ENCODE assay signal across 11 mouse cellular contexts in the genomic region with DNA sequence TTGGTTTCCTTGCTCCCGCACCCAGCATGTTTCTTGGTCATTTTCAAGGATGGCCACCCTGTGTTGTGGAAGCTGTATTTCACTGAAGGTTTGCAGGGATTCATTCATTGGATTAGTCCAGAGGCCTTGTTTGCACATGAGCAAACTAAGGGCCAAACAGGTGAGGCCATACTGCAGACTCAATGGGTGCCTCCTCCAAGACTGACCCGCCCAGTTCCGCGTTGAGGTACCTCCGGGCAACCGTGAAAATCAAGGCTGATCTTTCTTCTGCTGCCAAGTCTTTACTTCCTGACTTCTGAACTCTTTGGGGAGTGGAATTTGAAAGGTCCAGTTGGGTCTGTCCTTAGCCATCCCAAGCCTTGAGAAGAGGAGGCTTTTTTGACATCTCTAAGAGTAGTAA. TPM values are rescaled to one million over a fixed set of nuclear protein-coding genes. Genes with fewer than 3 reads are reported as not detected.
DNase-seq lines count a peak whose midpoint lies in the region; ATAC-seq and TF ChIP-seq lines count a peak whose summit lies in the region.
"Had no signal": no experiment of that assay in that cellular context is flagged by ENCODE, and none has a peak within 500 bp of the region (broad histone marks: within the 10 kb centered on the region; RNA-seq: fewer than 3 reads in every experiment).

No protein-coding gene starts in this region.

- H3K9ac ChIP-seq in heart, postnatal 0 days (replicated peaks; ENCODE audit: low read depth, low read length): no peak overlapping the region
- no peak overlapping the region for H3K9ac ChIP-seq in liver, embryonic 13.5 days

- H3K4me2 ChIP-seq in heart, postnatal 0 days (ENCODE audit: low read depth, low read length): no peak overlapping the region
- no peak overlapping the region for H3K4me2 ChIP-seq in liver, embryonic 13.5 days

- TF ChIP-seq EP300 in heart, postnatal 0 days (IDR thresholded peaks at IDR 0.05; ENCODE audit: low read depth): no peak

- peak; percentile 88 for DNase-seq in heart, adult 11 months
- no peak for DNase-seq in heart, postnatal 25 days (ENCODE audit: low spot score)
- DNase-seq in kidney, adult 2 months: peak; percentile 83
- DNase-seq in kidney, postnatal 10 days: no peak
- no peak for DNase-seq in heart, postnatal 0 days (ENCODE audit: low spot score)
- DNase-seq in liver, embryonic 13.5 days: no peak
- no peak for DNase-seq in left cerebral cortex, adult 8-10 months (ENCODE audit: low spot score in 2 of 2)
- DNase-seq in gastrocnemius, postnatal 25 days: no peak

- no peak for TF ChIP-seq CTCF in kidney, adult 2 months (conservative IDR thresholded peaks at IDR 0.05; ENCODE audit: insufficient read depth, insufficient read length, low read depth, low read length)
- TF ChIP-seq CTCF in heart, postnatal 0 days (IDR thresholded peaks at IDR 0.05; ENCODE audit: low read depth): no peak

- H3K27ac ChIP-seq in kidney, adult 2 months (ENCODE audit: insufficient read depth, low read depth, low read length): peak overlapping the region; percentile 62
- peak overlapping the region; percentile 0; the same call in 1 of the 2 replicates for H3K27ac ChIP-seq in heart, postnatal 0 days (ENCODE audit: low read depth)
- H3K27ac ChIP-seq in liver, embryonic 13.5 days: peak overlapping the region; percentile 31

- H3K4me1 ChIP-seq in kidney, adult 2 months (ENCODE audit: control insufficient read depth, insufficient read depth, low read length): peaks cover 70% of the 10 kb centered on the region
- H3K4me1 ChIP-seq in heart, postnatal 0 days (ENCODE audit: control insufficient read depth, insufficient read depth): peaks cover 50% of the 10 kb centered on the region
- H3K4me1 ChIP-seq in liver, embryonic 13.5 days (replicated peaks): peaks cover 65% of the 10 kb centered on the region

- H3K36me3 ChIP-seq in kidney, adult 2 months (ENCODE audit: control insufficient read depth, insufficient read depth, low read length): peaks cover 1% of the 10 kb centered on the region; the same call in 1 of the 2 replicates
- H3K36me3 ChIP-seq in heart, postnatal 0 days (replicated peaks; ENCODE audit: control insufficient read depth, insufficient read depth, low read length): no peaks in the 10 kb centered on the region
- H3K36me3 ChIP-seq in liver, embryonic 13.5 days: no peaks in the 10 kb centered on the region

- no peaks in the 10 kb centered on the region for H3K9me3 ChIP-seq in heart, postnatal 0 days (replicated peaks; ENCODE audit: control insufficient read depth, low read length)
- H3K9me3 ChIP-seq in liver, embryonic 13.5 days (replicated peaks): no peaks in the 10 kb centered on the region

- no peak for ATAC-seq in heart, postnatal 0 days (ENCODE audit: insufficient read depth, low read depth)
- no peak for ATAC-seq in liver, embryonic 13.5 days (ENCODE audit: low read depth)

- WGBS in kidney, adult 2 months: 29% methylated on average over 6 of the region's 6 CpGs
- 71% methylated on average over 6 of the region's 6 CpGs for WGBS in heart, postnatal 0 days
- 65% methylated on average over 6 of the region's 6 CpGs for WGBS in liver, embryonic 13.5 days (ENCODE audit: insufficient replicate concordance)

- H3K27me3 ChIP-seq in kidney, adult 2 months (replicated peaks; ENCODE audit: control insufficient read depth, insufficient read depth, low read length): no peaks in the 10 kb centered on the region
- no peaks in the 10 kb centered on the region for H3K27me3 ChIP-seq in heart, postnatal 0 days (ENCODE audit: control insufficient read depth, insufficient read depth, low read length)
- H3K27me3 ChIP-seq in liver, embryonic 13.5 days: peaks cover 35% of the 10 kb centered on the region

- intact Hi-C loops in heart, postnatal 25 days (cut with DNase I): no loop called here

- no peak overlapping the region for H3K4me3 ChIP-seq in kidney, adult 2 months (ENCODE audit: insufficient read depth, low read depth, low read length)
- no peak overlapping the region for H3K4me3 ChIP-seq in heart, postnatal 0 days (ENCODE audit: low read depth, low read length)
- H3K4me3 ChIP-seq in liver, embryonic 13.5 days (replicated peaks): no peak overlapping the region
- H3K4me3 ChIP-seq: erythroblast, embryonic 14.5 days had no signal

- TF ChIP-seq POLR2A in kidney, adult 2 months (IDR thresholded peaks at IDR 0.05; ENCODE audit: low read depth, low read length): no peak

RNA-seq across cellular contexts. Expression of gene Golt1a, which starts 55.4 kb away (rescaled TPM):
- total RNA-seq in heart, postnatal 25 days (2021): not detected
- 18.1 and 18.9 TPM in 2 replicates for polyA plus RNA-seq in kidney, adult 2 months (2012; rRNA removed)
- not detected in 2 replicates for total RNA-seq in heart, postnatal 0 days (2014; rRNA removed; ENCODE audit: low replicate concordance)
- polyA plus RNA-seq in heart, postnatal 0 days (2015; fragmentation: Nextera tagmentation; extraction: Ambion mirVana): not detected in 2 replicates
- 6.1 and 8.2 TPM in 2 replicates for polyA plus RNA-seq in liver, embryonic 13.5 days (2015; fragmentation: Nextera tagmentation; extraction: Ambion mirVana)
- 1 to 10 TPM in 3 of 4 experiments, under 1 TPM in 1; 0.28 to 4.8 (median 2.4) TPM for total RNA-seq in left cerebral cortex, adult 8-10 months (2022)
- total RNA-seq in gastrocnemius, postnatal 25 days (2021): not detected
- total RNA-seq: ES-E14; monocyte, adult 5-6 weeks had no signal
- polyA plus RNA-seq: erythroblast, embryonic 14.5 days had no signal

Comparison
In these comparisons a context has a peak if more than half of its experiments do, and no peak if none do; other contexts are left out.
1. DNase-seq: peak in heart, adult 11 months (single experiment) and kidney, adult 2 months (single experiment); none in heart, postnatal 25 days (single experiment), kidney, postnatal 10 days (single experiment), heart, postnatal 0 days (single experiment), liver, embryonic 13.5 days (single experiment), left cerebral cortex, adult 8-10 months (0 of 2) and gastrocnemius, postnatal 25 days (single experiment).
2. H3K27ac ChIP-seq: peak in every context shown above with its lines; median percentile 62 in kidney, adult 2 months; 31 in liver, embryonic 13.5 days; 0 in heart, postnatal 0 days.